ENCODE assay signal across 8 mouse cellular contexts in genomic region chr4:141138425-141139115, GRCm38 (mm10). TPM values are rescaled to one million over a fixed set of nuclear protein-coding genes. Genes with fewer than 3 reads are reported as not detected.
DNase-seq lines count a peak whose midpoint lies in the region; ATAC-seq lines count a peak whose summit lies in the region.

No protein-coding gene starts in this region.

- 3% methylated on average over 29 of the region's 29 CpGs for WGBS in forebrain, embryonic 13.5 days
- WGBS in kidney, embryonic 15.5 days = under 1% methylated on average over 29 of the region's 29 CpGs
- WGBS in midbrain, embryonic 10.5 days = 6% methylated on average over 29 of the region's 29 CpGs

- H3K9me3 ChIP-seq in forebrain, embryonic 13.5 days (replicated peaks) = no peaks in the 10 kb centered on the region
- no peaks in the 10 kb centered on the region for H3K9me3 ChIP-seq in kidney, embryonic 15.5 days (replicated peaks)
- H3K9me3 ChIP-seq in midbrain, embryonic 10.5 days (replicated peaks) = no peaks in the 10 kb centered on the region

- H3K4me2 ChIP-seq in forebrain, embryonic 13.5 days = peak overlapping the region; percentile 94
- H3K4me2 ChIP-seq in kidney, embryonic 15.5 days = peak overlapping the region; percentile 85

- peak overlapping the region; percentile 90 for H3K4me3 ChIP-seq in forebrain, embryonic 13.5 days
- H3K4me3 ChIP-seq in kidney, embryonic 15.5 days (replicated peaks) = peak overlapping the region; percentile 92
- H3K4me3 ChIP-seq in midbrain, embryonic 10.5 days = peak overlapping the region; percentile 92

- H3K27me3 ChIP-seq in forebrain, embryonic 13.5 days = no peaks in the 10 kb centered on the region
- H3K27me3 ChIP-seq in kidney, embryonic 15.5 days = no peaks in the 10 kb centered on the region
- H3K27me3 ChIP-seq in midbrain, embryonic 10.5 days (ENCODE audit: low read depth, poor library complexity, severe bottlenecking) = no peaks in the 10 kb centered on the region

- H3K36me3 ChIP-seq in forebrain, embryonic 13.5 days (ENCODE audit: poor library complexity, severe bottlenecking) = no peaks in the 10 kb centered on the region
- H3K36me3 ChIP-seq in kidney, embryonic 15.5 days = no peaks in the 10 kb centered on the region
- H3K36me3 ChIP-seq in midbrain, embryonic 10.5 days = peaks cover 16% of the 10 kb centered on the region

- no peak for ATAC-seq in forebrain, embryonic 13.5 days
- ATAC-seq in kidney, embryonic 15.5 days (replicated peaks; ENCODE audit: low FRiP score) = peak; percentile 12; the same call in 1 of the 2 replicates

- H3K4me1 ChIP-seq in forebrain, embryonic 13.5 days = peaks cover 47% of the 10 kb centered on the region
- H3K4me1 ChIP-seq in kidney, embryonic 15.5 days = peaks cover 54% of the 10 kb centered on the region
- H3K4me1 ChIP-seq in midbrain, embryonic 10.5 days = peaks cover 49% of the 10 kb centered on the region

- H3K27ac ChIP-seq in forebrain, embryonic 13.5 days = peak overlapping the region; percentile 93; the same call in 1 of the 2 replicates
- H3K27ac ChIP-seq in kidney, embryonic 15.5 days = peak overlapping the region; percentile 98
- peak overlapping the region; percentile 97 for H3K27ac ChIP-seq in midbrain, embryonic 10.5 days (replicated peaks)

- peak overlapping the region; percentile 90 for H3K9ac ChIP-seq in forebrain, embryonic 13.5 days
- peak overlapping the region; percentile 88 for H3K9ac ChIP-seq in kidney, embryonic 15.5 days

- DNase-seq in A20 (ENCODE audit: low read depth, low spot score) (peak; percentile 60), ES-CJ7 (ENCODE audit: low read depth, low spot score) (peak; percentile 45)
- no peak for DNase-seq in midbrain, embryonic 10.5 days (ENCODE audit: low spot score)
- DNase-seq in cerebellum, postnatal 10 days = no peak
- DNase-seq in left cerebral cortex, adult 9 months (ENCODE audit: low spot score in 2 of 2) = no peak
- DNase-seq in cerebellum, adult 11-12 months = no peak

RNA-seq across cellular contexts. Expression of gene Szrd1, which starts 1.0 kb away (rescaled TPM):
- 29.3 and 33.5 TPM in 2 replicates for polyA plus RNA-seq in forebrain, embryonic 13.5 days (2015; fragmentation: Nextera tagmentation; extraction: Ambion mirVana)
- 49.6 and 50.4 TPM in 2 replicates for polyA plus RNA-seq in kidney, embryonic 15.5 days (2015; fragmentation: Nextera tagmentation; extraction: Ambion mirVana)
- polyA plus RNA-seq in midbrain, embryonic 10.5 days (2016; fragmentation: Nextera tagmentation; extraction: Ambion mirVana) = 35.2 and 36.3 TPM in 2 replicates

RNA-seq across cellular contexts. Expression of gene Fbxo42, which starts 9.1 kb away (rescaled TPM):
- 19.7 and 20.0 TPM in 2 replicates for polyA plus RNA-seq in forebrain, embryonic 13.5 days (2015; fragmentation: Nextera tagmentation; extraction: Ambion mirVana)
- polyA plus RNA-seq in kidney, embryonic 15.5 days (2015; fragmentation: Nextera tagmentation; extraction: Ambion mirVana) = 22.4 and 23.0 TPM in 2 replicates
- 24.2 and 25.3 TPM in 2 replicates for polyA plus RNA-seq in midbrain, embryonic 10.5 days (2016; fragmentation: Nextera tagmentation; extraction: Ambion mirVana)

RNA-seq across cellular contexts. Expression of gene Spata21, which starts 50.4 kb away (rescaled TPM):
- polyA plus RNA-seq in forebrain, embryonic 13.5 days (2015; fragmentation: Nextera tagmentation; extraction: Ambion mirVana) = 0.20 and 0.30 TPM in 2 replicates
- 0.50 and 0.64 TPM in 2 replicates for polyA plus RNA-seq in kidney, embryonic 15.5 days (2015; fragmentation: Nextera tagmentation; extraction: Ambion mirVana)
- polyA plus RNA-seq in midbrain, embryonic 10.5 days (2016; fragmentation: Nextera tagmentation; extraction: Ambion mirVana) = 0.05 and 0.20 TPM in 2 replicates

Comparison
In these comparisons a context has a peak if more than half of its experiments do, and no peak if none do; other contexts are left out.
1. DNase-seq: peak in A20 (single experiment) and ES-CJ7 (single experiment); none in midbrain, embryonic 10.5 days (single experiment), cerebellum, postnatal 10 days (0 of 2), left cerebral cortex, adult 9 months (0 of 2) and cerebellum, adult 11-12 months (single experiment).
2. Peak in every context shown above with its lines, with median percentiles within 50 percentile points of each other: H3K27ac ChIP-seq and H3K4me3 ChIP-seq.